Mouse (Mus musculus): Measurements from ENCODE around the gene Rgs7bp.

DNA sequence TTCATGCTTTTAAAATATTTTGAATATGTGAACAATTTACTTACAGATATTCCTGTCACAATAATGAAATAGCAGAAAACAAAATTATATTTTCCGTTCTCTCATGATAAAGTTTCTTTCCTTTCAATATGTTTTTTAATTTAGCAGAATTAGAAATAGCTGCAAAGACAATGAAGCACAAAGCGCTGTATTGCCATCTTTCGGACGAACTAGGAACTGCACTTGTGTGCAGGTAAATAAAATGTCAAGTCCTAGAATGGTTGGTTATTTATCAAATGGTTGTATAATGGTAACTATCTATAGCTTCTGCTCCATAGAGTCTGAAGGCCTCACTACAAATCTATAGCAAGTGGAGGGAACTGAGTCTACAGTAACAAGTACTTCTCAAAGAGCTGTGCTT is 114.9 kb downstream of the Rgs7bp start:
- peak; percentile 86 for TF ChIP-seq CTCF (IDR thresholded peaks at IDR 0.05; ENCODE audit: low read depth)
- no peak for TF ChIP-seq EP300 (IDR thresholded peaks at IDR 0.05; ENCODE audit: low read depth)

Measured in liver, postnatal 0 days (tissue).